Mouse (Mus musculus): ENCODE data around the gene Gpr139.

Gpr139 gene

DNA sequence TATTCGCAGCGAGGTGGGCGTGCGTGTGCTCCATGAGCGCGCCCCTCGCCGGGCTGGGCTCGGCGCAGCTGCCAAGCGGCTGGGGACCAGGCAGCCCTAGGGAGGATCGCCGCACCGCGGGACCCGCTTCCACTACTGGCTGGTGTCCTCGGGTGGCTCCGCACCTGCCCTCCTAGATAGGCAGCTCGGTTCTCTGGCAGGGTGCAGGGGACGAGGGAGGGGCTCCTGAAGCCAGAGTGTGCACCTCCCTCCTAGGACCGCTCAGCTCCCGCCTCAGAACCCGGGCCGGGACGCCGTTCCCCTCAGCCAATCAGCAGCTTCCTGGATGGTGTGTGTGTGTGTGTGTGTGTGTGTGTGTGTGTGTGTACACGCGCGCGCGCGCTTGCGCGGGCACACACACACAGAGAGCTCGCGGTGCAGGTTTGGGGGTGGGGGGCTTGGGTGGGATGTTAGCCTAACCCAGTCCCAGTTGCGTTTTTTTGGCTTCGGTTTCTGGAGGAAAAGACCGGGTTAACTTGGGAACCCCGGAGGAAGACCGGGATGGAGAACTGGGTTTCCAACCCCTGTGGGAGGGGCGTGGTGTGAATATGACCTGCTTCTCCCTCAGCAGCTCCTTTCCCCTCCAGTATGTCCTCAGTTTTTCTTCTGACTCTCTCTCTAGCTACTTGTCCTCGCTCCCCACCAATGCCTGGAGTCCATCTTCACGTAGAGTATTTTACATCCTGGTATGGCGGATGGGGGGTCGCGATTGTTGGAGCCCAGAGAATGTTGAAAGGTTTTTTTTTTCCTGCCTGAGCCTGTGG lies at the start of gene Gpr139:
Gene Gpr139, minus strand, starts transcription at position 263 of the 803 bp plus-strand sequence.
- DNase-seq (ENCODE audit: low spot score in 2 of 2), result peak; percentile 7 to 9

DNA sequence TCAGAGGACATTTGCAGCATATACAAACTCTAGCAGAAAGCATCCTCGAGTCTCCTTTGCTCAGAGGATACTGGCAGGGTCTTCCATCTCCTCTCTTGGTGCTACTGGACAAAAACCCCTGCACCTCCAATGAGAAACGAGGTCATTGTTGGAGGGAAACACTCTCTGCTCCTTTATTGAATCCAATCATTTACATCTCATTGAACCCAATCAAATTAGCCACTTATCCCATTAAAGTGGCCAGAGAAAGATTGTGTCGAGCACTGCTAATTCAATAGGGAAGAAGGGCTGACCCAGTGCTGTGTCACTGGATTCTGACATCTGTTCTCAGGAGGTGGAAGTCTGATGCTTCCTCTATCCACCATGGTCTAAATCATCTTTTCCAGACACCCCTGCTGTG lies 46.6 kb upstream of the Gpr139 start:
- DNase-seq (ENCODE audit: low spot score in 2 of 2), result no peak

DNA sequence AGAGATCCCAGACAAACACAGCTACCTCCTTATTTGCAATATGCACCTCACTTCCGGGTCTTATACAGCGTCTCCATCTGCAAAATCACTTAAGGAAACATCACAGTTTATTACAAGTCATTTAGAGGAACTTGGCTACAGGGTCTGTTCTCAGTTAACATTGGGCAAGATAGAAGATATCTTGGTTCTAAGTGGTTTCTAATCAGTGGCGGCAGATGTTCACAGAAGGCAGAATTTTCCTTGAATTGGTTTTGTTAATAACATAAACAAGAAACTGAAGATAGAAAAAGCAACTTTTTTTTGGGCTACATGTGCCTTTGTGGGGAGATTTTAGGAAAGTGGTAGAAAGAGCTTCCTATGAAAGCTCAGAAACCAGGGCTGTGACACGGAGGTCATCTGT lies 38.3 kb upstream of the Gpr139 start:
- DNase-seq (ENCODE audit: low spot score in 2 of 2), result no peak

DNA sequence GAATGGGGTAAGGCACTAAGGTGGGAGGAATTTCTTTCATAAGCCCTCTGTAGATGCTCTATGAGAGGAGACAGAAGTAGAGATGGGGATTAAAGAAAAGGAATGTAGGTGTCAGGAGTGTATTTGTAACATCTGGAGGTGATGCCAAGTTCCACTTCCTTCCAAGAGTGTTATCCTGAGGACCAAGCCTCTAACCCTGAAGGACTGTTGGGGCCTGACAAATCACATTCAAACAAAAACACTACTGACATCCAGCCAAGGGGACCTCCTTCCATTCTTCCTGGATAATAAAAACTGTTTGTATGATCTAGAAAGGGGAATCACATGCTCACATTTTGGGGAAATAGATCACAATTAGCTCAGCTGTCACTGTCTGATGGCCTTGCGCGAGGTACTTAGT lies 34.7 kb upstream of the Gpr139 start:
- DNase-seq (ENCODE audit: low spot score in 2 of 2), result no peak

DNA sequence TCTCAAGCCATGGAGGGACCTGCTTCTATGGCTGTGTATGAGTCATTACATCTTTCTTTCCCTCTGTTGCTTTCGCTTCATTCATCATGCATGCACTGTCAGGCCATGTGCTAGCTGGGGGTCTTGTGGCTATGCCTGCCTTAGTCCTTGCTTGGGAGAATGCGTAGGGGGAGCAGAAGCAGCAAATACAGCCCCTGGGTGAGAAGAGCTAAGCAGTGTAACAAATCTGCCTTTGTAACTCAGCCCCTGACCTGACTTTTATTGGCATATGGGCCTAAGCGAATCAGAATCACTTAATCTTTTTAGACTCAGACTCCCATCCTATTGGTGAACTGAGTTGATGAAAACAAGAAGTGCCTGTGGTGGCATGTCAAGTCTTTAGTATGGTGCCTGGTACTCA lies 22.8 kb upstream of the Gpr139 start:
- DNase-seq (ENCODE audit: low spot score in 2 of 2), result no peak

DNA sequence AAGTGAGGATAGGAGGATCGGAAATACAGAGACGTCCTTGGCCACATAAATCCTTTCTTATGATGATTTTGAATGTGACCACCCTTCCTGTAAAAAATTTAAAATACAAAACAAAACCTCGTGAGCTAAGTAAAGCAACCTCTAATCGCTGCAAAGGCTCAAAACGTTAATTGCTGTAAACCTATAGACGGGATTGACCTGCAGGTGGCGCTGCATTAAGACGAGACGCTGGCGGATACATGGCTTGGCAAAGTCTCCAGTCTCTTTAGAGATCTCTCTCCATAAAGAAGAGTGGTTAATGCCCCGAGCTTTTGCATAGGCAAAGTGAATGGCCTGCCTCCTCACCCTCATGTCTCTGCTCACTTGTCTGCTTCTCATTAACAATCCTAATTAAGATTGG lies 2.0 kb upstream of the Gpr139 start:
- peak in 1 of 2 experiments; percentile 44 for DNase-seq (ENCODE audit: low spot score in 2 of 2)

DNA sequence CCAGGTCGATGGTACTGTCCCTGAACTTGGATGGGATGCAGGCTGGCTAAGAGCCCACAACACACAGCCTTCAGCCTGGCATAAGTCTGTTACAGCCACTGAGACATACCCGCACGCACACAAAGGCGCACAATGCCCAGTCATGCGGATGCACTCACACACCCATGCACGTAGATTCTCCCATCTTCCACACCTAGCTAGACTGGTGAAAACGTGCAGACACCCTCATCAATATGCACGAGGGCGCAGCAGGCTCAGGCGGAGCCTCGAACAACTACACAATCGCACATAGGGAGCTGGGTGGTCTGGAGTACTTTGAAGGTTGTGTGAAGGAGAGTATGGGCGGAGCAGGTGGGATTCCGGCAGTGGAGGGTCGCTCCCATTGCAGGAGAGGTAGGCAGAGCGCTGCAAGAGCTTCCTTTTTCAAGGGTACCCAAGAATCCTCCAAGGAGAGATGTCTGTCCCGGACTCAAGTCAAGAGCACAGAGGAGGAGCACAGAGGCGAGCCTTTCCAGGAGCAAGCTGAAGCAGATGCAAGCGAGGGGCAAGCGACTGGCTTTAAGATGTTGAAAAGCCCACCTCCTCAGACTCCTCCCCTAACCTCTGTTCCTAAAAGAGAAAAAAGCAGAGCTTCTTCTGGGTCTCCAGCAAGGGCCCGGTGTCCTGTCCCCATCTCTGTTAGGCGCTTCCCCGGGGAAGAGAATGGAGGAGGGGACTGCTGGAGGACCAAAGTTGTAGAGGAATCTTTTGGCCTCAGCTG lies 958 bp upstream of the Gpr139 start:
- DNase-seq (ENCODE audit: low spot score in 2 of 2), result peak in 1 of 2 experiments; percentile 8

DNA sequence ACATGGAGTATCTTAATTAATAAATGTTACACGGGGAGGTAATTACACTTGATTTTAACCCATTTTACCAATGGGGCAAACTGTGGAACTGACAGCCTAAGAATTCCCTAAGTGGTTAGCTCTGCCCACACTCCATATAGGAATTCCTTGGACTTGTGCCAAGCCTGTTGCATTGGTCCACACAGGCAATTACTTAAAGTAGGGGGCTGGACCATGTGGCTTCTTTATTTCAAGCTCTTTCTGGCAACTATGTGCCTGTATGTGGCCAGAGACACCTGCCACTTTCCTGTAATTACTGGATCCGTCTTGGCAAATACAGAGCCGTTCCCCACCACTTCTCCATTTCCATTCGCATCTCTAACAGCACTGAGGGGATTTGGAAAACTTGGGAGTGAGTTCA lies 3.4 kb downstream of the Gpr139 start:
- no peak for DNase-seq (ENCODE audit: low spot score in 2 of 2)

DNA sequence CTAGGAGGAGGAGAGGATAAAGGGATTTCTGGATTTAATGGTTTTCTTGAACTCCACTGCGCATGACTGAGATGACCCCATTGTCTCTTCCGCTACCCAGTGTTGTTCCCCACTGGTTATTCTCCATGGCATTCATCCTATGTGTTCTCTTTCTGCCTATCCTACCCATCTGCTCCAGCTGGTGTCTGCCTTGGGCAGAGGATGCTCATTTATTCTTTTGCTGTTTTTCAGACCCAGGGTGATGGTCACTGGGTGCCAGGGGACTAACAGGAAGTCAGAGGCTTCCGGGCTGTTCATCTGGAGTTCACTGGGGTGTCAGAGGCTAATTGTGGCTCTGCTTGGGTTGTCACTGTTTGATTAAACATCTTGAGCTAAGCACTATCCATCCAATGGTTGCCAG lies 24.4 kb downstream of the Gpr139 start:
- DNase-seq (ENCODE audit: low spot score in 2 of 2), result no peak

DNA sequence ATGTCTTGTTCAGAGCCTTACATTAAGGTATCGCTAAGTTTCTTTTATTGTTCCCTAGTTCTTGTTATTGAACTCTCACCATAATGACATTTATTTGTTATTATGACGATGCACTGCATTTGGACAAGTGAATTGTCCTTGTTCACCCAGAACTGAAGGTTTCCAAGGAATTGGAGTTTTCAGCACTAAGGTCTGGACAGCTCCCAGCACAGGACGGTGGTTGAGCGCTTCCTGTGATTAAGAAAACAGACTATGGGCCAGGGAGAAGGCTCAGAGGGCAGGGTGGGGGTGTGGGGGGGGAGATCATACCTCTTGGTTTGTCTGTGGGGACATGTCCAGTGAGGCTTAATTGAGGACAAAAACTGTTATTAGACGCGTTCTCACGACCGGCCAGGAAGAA lies 72.6 kb downstream of the Gpr139 start:
- no peak for DNase-seq (ENCODE audit: low spot score in 2 of 2)

DNA sequence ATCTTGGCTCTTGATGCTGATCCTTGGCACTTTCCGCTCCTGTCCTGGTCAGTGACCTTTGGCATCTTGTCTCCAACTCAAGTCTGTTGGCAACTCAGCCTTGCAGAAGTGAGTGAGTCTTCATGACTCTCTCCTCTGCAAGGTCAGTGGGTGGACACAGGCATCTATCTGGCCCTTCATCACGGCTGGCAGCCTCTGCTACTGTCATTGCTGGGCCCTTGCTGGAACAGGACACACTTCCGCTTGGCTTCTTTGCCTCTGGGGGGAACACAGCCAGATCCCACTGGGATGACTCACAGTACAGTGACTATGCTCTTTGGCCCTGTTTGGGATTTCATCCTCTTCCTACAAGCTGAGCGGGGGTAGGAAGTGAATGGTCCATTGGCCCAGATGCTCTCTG lies 78.5 kb downstream of the Gpr139 start:
- no peak for DNase-seq (ENCODE audit: low spot score in 2 of 2)

DNA sequence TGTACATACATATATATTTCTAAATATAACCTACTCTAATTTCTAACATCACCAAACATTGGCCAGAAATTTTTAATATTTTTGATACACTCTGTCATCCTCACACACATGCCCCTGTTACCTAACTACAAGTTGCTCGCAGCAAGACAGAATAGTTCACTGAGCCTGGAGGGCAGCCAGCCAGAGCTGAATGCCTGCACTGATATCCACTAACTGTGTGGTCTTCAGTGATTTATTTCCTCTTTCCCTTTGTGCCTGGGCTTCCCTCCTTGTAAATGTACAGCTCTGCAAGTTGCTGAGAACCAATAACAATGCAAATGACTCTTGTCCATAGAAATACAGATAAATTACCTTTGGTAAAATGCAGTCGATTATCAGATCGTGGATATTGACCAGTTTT lies 87.8 kb downstream of the Gpr139 start:
- no peak for DNase-seq (ENCODE audit: low spot score in 2 of 2)

Data from frontal cortex, postnatal 14 days (tissue).